Mouse (Mus musculus) CH12.LX (cell line): Measurements from ENCODE around the gene Mettl21e.

Experiments used
- CHD2 ChIP-seq: IDR thresholded peaks from 2 replicates; pipeline ENCODE4 v1.6.1; 2011; ENCODE audit warnings: low read length, improper control_type of control experiment
- CTCF ChIP-seq, 2 experiments: IDR thresholded peaks in 1 of 2; conservative IDR thresholded peaks in 1 of 2; 2 replicates each; pipeline ENCODE4 v1.5.1; 2011 to 2012; ENCODE audit warnings: low read depth in 2 of 2, low read length in 2 of 2, improper control_type of control experiment in 1 of 2, inconsistent platforms in 1 of 2, mild to moderate bottlenecking in 1 of 2, moderate library complexity in 1 of 2
- ELF1 ChIP-seq: IDR thresholded peaks from 2 replicates; pipeline ENCODE4 v1.6.1; 2014; ENCODE audit warnings: low read depth, mild to moderate bottlenecking, inconsistent platforms, low read length, improper control_type of control experiment
- GABPA ChIP-seq: IDR thresholded peaks from 2 replicates; pipeline ENCODE4 v1.6.1; 2012; ENCODE audit warnings: low read depth, low read length, improper control_type of control experiment, inconsistent platforms; ENCODE audit not compliant: insufficient replicate concordance
- HCFC1 ChIP-seq: IDR thresholded peaks from 2 replicates; pipeline ENCODE4 v1.6.1; 2012; ENCODE audit warnings: low read depth, mild to moderate bottlenecking, inconsistent platforms, low read length, improper control_type of control experiment
- MAX ChIP-seq: IDR thresholded peaks from 2 replicates; pipeline ENCODE4 v1.6.1; 2011; ENCODE audit warnings: low read length, improper control_type of control experiment
- POLR2A ChIP-seq: IDR thresholded peaks from 2 replicates; pipeline ENCODE4 v1.6.1; 2011; ENCODE audit warnings: low read depth, mild to moderate bottlenecking, improper control_type of control experiment, low read length
- POLR2AphosphoS2 ChIP-seq: IDR thresholded peaks from 2 replicates; pipeline ENCODE4 v1.6.1; 2011; ENCODE audit warnings: low read depth, low read length, improper control_type of control experiment
- USF1 ChIP-seq: IDR thresholded peaks from 2 replicates; pipeline ENCODE4 v1.6.1; 2014; ENCODE audit warnings: low read depth, mild to moderate bottlenecking, inconsistent platforms, low read length, improper control_type of control experiment
- USF2 ChIP-seq: conservative IDR thresholded peaks from 2 replicates; pipeline ENCODE4 v1.6.1; 2011; ENCODE audit warnings: low read depth, low read length, improper control_type of control experiment
- ZC3H11A ChIP-seq: IDR thresholded peaks from 2 replicates; pipeline ENCODE4 v1.6.1; 2012; ENCODE audit warnings: low read depth, mild to moderate bottlenecking, inconsistent platforms, low read length, improper control_type of control experiment

DNA sequence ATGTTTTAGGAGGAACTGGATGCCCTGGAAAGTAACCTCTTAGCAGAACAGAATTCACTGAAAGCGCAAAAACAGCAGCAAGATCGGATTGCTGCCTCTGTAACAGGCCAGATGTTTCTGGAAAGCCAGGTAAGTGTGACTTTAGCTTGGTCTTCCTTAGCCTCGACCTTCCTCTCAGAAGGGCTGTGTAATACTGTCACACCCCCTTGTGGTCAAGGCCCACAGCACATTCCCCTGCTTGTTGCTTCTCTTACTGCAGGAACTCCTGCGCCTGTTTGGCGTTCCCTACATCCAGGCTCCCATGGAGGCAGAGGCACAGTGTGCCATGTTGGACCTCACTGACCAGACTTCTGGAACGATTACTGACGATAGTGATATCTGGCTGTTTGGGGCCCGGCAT, 44.9 kb downstream of the Mettl21e start:
- TF ChIP-seq MAX: no peak
- peak; percentile 33 to 66; a peak in 3 of 4 replicates for TF ChIP-seq CTCF (conservative IDR thresholded peaks at IDR 0.05 in 1 of 2, IDR thresholded peaks at IDR 0.05 in 1 of 2; ENCODE audit: low read depth in 2 of 2, low read length in 2 of 2)
- no peak for TF ChIP-seq POLR2AphosphoS2
- TF ChIP-seq USF2: no peak
- no peak for TF ChIP-seq POLR2A
- TF ChIP-seq HCFC1: no peak
- TF ChIP-seq ELF1: no peak
- TF ChIP-seq GABPA: no peak
- no peak for TF ChIP-seq CHD2
- TF ChIP-seq USF1: no peak
- no peak for TF ChIP-seq ZC3H11A
